Mouse (Mus musculus) myocyte (in vitro differentiated cells): ENCODE measurements around the gene Lbp.

Source experiments
- CEBPB ChIP-seq: IDR thresholded peaks from 2 replicates; pipeline ENCODE4 v1.6.1; 2011; ENCODE audit warnings: mild to moderate bottlenecking, moderate library complexity; ENCODE audit not compliant: poor library complexity, insufficient read depth, severe bottlenecking
- E2F4 ChIP-seq: IDR thresholded peaks from one replicate; pipeline ENCODE4 v1.6.1; 2011; ENCODE audit warnings: mild to moderate bottlenecking, control low read depth, moderate library complexity; ENCODE audit not compliant: insufficient read depth
- MAX ChIP-seq: IDR thresholded peaks from one replicate; pipeline ENCODE4 v1.6.1; 2011; ENCODE audit warnings: low read depth, mild to moderate bottlenecking, control low read depth
- MYOD1 ChIP-seq, 3 experiments: IDR thresholded peaks; one replicate each; pipeline ENCODE4 v1.6.1; 2011; ENCODE audit warnings: control low read depth in 2 of 3, low read depth in 2 of 3, mild to moderate bottlenecking in 2 of 3, moderate library complexity in 1 of 3; ENCODE audit not compliant: insufficient read length in 2 of 3, control insufficient read depth in 1 of 3
- MYOG ChIP-seq, 3 experiments: IDR thresholded peaks; one replicate each; pipeline ENCODE4 v1.6.1; 2011; ENCODE audit warnings: control low read depth in 2 of 3, low read depth in 2 of 3, mild to moderate bottlenecking in 2 of 3; ENCODE audit not compliant: insufficient read length in 2 of 3, control insufficient read depth in 1 of 3, insufficient read depth in 1 of 3
- POLR2A ChIP-seq: IDR thresholded peaks from one replicate; pipeline ENCODE4 v1.6.1; 2011; ENCODE audit warnings: low read depth, mild to moderate bottlenecking, control low read depth, moderate library complexity; ENCODE audit not compliant: insufficient read length
- POLR2AphosphoS2 ChIP-seq: IDR thresholded peaks from one replicate; pipeline ENCODE4 v1.6.1; 2011; ENCODE audit warnings: low read depth, control low read depth; ENCODE audit not compliant: insufficient read length
- REST ChIP-seq: IDR thresholded peaks from one replicate; pipeline ENCODE4 v1.6.1; 2011; ENCODE audit warnings: mild to moderate bottlenecking, control low read depth, moderate library complexity; ENCODE audit not compliant: insufficient read depth, insufficient read length
- SRF ChIP-seq: IDR thresholded peaks from one replicate; pipeline ENCODE4 v1.6.1; 2011; ENCODE audit warnings: low read depth; ENCODE audit not compliant: control insufficient read depth, insufficient read length
- TCF12 ChIP-seq: IDR thresholded peaks from one replicate; pipeline ENCODE4 v1.6.1; 2011; ENCODE audit warnings: mild to moderate bottlenecking, control low read depth; ENCODE audit not compliant: poor library complexity, insufficient read depth, severe bottlenecking
- TCF3 ChIP-seq: IDR thresholded peaks from one replicate; pipeline ENCODE4 v1.6.1; 2011; ENCODE audit warnings: low read depth, control low read depth; ENCODE audit not compliant: insufficient read length
- USF1 ChIP-seq: IDR thresholded peaks from one replicate; pipeline ENCODE4 v1.6.1; 2011; ENCODE audit warnings: low read depth, mild to moderate bottlenecking, control low read depth, moderate library complexity

- TF ChIP-seq POLR2AphosphoS2 (no peak), E2F4 (no peak), TCF12 (no peak), POLR2A (no peak), CEBPB (no peak), MYOD1 (IDR thresholded peaks at IDR 0.05; ENCODE audit: control insufficient read depth in 1 of 3, insufficient read length in 2 of 3, low read depth in 2 of 3) (no peak), USF1 (peak; percentile 40), MAX (no peak), REST (no peak), TCF3 (no peak), MYOG (IDR thresholded peaks at IDR 0.05; ENCODE audit: control insufficient read depth in 1 of 3, insufficient read depth in 1 of 3, insufficient read length in 2 of 3, low read depth in 2 of 3) (no peak), SRF (no peak)
These were observed 66.8 kb downstream of the Lbp start for GRCm38 (mm10) chr2:158373061-158373460.
